Mouse (Mus musculus) cerebellum, adult 9-11 months (tissue): ENCODE measurements around the gene Tomm22.

Experiments
- DNase-seq: peaks from one replicate; pipeline ENCODE4 v3.0.0; 2022

Tomm22 gene

GRCm38 (mm10) chr15:79686046-79686869 lies 15.6 kb downstream of the Tomm22 start:
- DNase-seq, result peak; percentile 55

DNA sequence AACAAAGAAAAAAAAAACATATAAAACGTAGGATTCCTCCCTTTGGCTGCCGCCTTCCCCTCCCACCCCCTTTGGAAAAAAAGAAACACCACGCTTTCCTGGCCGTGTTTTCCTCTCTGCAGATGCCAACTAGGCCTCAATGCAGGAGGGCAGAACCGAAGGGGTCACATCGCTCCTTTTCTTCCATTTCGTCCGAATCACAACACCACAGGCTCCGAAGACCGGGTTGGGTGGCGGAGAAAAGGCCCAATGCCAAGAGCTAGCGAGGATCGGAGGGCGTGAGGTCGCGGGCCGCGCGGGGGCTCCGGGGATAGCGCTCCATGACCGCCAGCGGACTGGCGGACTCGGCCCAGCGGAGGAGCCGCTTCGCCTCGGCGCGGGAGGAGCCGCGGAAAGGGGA lies 16.5 kb downstream of the Tomm22 start:
- no peak for DNase-seq

GRCm38 (mm10) chr15:79687646-79688267 lies 17.1 kb downstream of the Tomm22 start, which contains the start of gene Josd1:
Josd1 (minus strand) TSS chr15:79687919.
- peak; percentile 98 for DNase-seq

- DNase-seq, result no peak
Observed at GRCm38 (mm10) chr15:79688268-79688956, 17.8 kb downstream of the Tomm22 start.

- DNase-seq, result no peak
Observed at GRCm38 (mm10) chr15:79689662-79690425, 19.2 kb downstream of the Tomm22 start.

GRCm38 (mm10) chr15:79690426-79691022 lies 19.9 kb downstream of the Tomm22 start, which contains the start of gene Gtpbp1:
Gtpbp1 (plus strand) TSS chr15:79690845.
- DNase-seq, result peak; percentile 100

- DNase-seq, result peak; percentile 81
Observed at GRCm38 (mm10) chr15:79691023-79691508, 20.4 kb downstream of the Tomm22 start.

DNA sequence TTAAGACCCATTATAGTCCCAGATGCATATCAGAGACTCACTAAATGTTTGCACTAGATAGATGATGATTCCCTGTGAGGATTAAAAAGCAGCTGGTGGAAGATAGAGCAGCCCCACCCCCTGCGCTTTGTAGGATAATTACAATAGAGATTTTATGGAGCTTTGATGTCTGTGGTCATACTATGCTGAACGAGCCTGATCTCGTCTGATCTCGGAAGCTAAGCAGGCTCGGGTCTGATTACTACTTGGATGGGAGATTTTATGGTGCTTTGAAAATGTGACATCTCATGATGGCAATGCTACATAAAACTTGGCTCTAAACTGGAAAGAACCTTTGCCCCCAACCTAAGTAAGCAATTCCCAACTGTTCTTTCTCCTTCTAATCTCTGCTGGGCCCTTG lies 21.7 kb downstream of the Tomm22 start:
- DNase-seq, result peak; percentile 28

DNA sequence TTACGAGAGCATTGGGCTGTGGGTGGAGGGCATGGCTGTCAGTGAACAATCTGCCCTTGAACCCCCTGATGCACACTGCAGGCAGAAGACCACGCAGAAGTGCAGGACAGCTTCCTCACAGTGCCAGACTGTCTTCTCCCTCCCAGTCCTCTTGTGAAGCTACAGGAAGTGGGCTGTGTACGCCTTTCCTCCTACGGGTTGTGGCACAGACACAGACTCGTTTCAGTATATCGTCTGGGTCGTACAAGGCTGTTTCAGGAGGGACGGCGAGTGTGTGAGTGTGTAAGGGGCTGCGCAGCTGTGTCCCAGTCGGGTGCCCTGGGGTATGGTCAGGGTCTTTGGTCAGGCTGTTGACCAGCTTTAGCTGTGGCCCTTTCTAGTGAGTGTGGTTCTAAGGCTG lies 23.1 kb downstream of the Tomm22 start:
- DNase-seq, result no peak

GRCm38 (mm10) chr15:79694512-79694911 lies 23.9 kb downstream of the Tomm22 start:
- no peak for DNase-seq

DNA sequence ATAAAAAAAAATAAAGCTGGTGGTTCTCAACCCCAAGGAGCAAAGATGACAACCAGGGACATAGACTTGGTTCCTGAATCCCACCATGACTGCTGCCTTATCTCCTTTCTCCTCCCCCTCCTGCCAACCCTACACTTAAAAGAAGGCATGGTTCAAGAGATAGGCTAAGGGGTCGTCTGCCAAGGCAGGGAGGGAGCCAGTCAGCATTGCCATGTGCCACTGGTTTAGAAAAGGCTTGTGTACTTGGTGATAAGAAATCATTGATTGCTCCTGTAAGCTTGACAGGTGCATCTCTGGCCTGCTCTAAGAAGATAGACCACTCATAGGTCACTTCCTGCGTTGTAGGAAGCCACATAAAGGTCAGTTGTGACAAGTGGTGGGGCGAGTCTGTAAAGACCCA lies 24.9 kb downstream of the Tomm22 start:
- no peak for DNase-seq

DNA sequence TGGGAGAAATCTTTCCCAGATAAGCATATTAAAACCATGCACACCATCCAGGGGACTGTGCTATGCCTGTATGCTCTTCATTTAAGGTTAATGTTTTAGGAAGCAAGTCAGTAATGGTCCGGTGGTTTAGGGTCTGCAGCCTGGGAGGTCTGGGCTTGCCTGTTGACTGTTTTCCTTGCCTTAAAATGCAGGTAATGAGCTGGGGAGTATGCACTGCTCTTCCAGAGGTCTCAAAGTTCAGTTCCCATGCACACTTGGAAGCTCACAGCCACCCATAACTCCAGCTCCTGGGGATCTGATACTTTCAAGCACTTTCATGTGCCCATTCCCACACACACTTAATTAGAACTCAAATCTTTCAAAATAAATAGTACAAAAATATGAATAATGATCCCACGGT lies 25.8 kb downstream of the Tomm22 start:
- DNase-seq, result no peak

GRCm38 (mm10) chr15:79697011-79697410 lies 26.4 kb downstream of the Tomm22 start:
- peak; percentile 74 for DNase-seq

- no peak for DNase-seq
Observed at GRCm38 (mm10) chr15:79697558-79698187, 27.0 kb downstream of the Tomm22 start.

GRCm38 (mm10) chr15:79706603-79707214 lies 36.0 kb downstream of the Tomm22 start:
- DNase-seq, result no peak

GRCm38 (mm10) chr15:79708229-79708822 lies 37.7 kb downstream of the Tomm22 start:
- DNase-seq, result no peak

GRCm38 (mm10) chr15:79715646-79716045 lies 45.0 kb downstream of the Tomm22 start:
- peak; percentile 80 for DNase-seq

DNA sequence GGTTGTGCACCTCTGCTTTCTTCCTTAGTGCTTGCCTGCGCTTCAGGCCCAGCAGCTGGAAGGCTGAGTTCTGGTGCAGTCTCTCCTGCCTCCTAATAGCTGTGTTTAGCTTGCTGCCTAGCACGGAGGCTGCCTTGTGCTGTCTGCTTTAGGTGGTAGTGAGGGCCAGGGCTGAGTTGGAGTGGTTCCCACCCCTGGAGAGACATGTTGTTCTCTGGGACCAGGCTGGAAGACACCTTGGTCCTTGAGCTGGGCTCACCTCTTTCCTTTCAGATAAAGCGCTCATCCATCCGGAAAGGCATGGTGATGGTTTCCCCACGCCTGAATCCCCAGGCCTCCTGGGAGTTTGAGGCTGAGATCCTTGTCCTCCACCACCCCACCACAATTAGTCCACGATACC lies 46.0 kb downstream of the Tomm22 start:
- DNase-seq, result peak; percentile 77

DNA sequence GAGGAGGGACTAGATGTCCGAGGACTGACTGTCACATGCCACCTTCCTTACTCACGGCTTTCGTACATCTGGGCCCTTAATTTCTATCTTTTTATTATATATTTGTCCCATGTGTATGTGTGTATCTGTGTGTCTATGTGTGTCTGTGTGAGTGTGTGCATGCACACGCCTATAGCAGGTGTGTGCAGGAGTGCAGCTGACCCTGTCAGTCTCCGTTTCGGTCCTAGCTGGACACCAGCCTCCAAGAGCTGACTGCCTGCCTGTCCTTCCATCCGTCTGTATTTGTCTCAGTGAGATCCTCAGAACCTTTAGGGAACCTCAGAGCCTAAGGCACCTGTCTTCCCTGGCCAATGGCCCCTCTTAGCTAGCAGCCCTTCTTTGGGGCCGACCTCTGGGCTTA lies 49.6 kb downstream of the Tomm22 start:
- no peak for DNase-seq

- no peak for DNase-seq
Observed at GRCm38 (mm10) chr15:79720796-79721195, 50.1 kb downstream of the Tomm22 start.
